Mouse (Mus musculus) forebrain, embryonic 13.5 days (tissue): ENCODE data around the gene Dip2c. TPM values are rescaled to one million over a fixed set of nuclear protein-coding genes. Genes with fewer than 3 reads are reported as not detected.

Source experiments
- ATAC-seq: fragments of 200-750 bp; cut with Nextera tagmentation; 2 replicates; pipeline ENCODE4 v1.8.0; 2017
- H3K27ac ChIP-seq: fragments of 300-500 bp; sonication (generic); 2 replicates; pipeline ENCODE4 v1.5.1; 2015; ENCODE audit warnings: inconsistent platforms, mild to moderate bottlenecking, moderate library complexity
- H3K27me3 ChIP-seq: fragments of 300-500 bp; sonication (generic); 2 replicates; pipeline ENCODE4 v1.6.1; 2015; ENCODE audit warnings: mild to moderate bottlenecking, inconsistent platforms
- H3K36me3 ChIP-seq: fragments of 300-500 bp; sonication (generic); 2 replicates; pipeline ENCODE4 v1.6.1; 2015; ENCODE audit warnings: mild to moderate bottlenecking, inconsistent platforms; ENCODE audit not compliant: poor library complexity, severe bottlenecking
- H3K4me1 ChIP-seq: fragments of 300-500 bp; sonication (generic); 2 replicates; pipeline ENCODE4 v1.6.1; 2015; ENCODE audit warnings: inconsistent platforms
- H3K4me2 ChIP-seq: fragments of 300-500 bp; sonication (generic); 2 replicates; pipeline ENCODE4 v1.6.1; 2015; ENCODE audit warnings: inconsistent platforms, mild to moderate bottlenecking, moderate library complexity
- H3K4me3 ChIP-seq: fragments of 300-500 bp; sonication (generic); 2 replicates; pipeline ENCODE4 v1.5.1; 2015; ENCODE audit warnings: mild to moderate bottlenecking, inconsistent platforms
- H3K9ac ChIP-seq: fragments of 300-500 bp; sonication (generic); 2 replicates; pipeline ENCODE4 v1.6.1; 2015; ENCODE audit warnings: mild to moderate bottlenecking, inconsistent platforms
- H3K9me3 ChIP-seq: fragments of 300-500 bp; sonication (generic); replicated peaks from 2 replicates; pipeline ENCODE4 v1.6.1; 2016; ENCODE audit warnings: inconsistent platforms
- WGBS: fragments of 180-500 bp; shearing (Covaris S2); methylation state at CpG from one replicate; pipeline ENCODE4 v1.1.7; 2015; 5-methylcytosine and 5-hydroxymethylcytosine counted together
- polyA plus RNA-seq: library from polyadenylated mRNA; unstranded; fragments of >200 nt; fragmentation: Nextera tagmentation; extraction: Ambion mirVana; gene quantifications from 2 replicates; pipeline ENCODE4 v1.2.1, GENCODE M21; 2015

The Dip2c gene
- polyA plus RNA-seq, 1 experiment from 2014 or later, result 7.2 TPM

GRCm38 (mm10) chr13:9340293-9340692 lies 64.0 kb downstream of the Dip2c start:
- Histone ChIP-seq H3K4me1 (no peaks in the 10 kb centered on the region), H3K9me3 (no peaks in the 10 kb centered on the region), H3K4me3 (no peak overlapping the region), H3K9ac (no peak overlapping the region), H3K4me2 (no peak overlapping the region), H3K27ac (no peak overlapping the region), H3K27me3 (no peaks in the 10 kb centered on the region), H3K36me3 (no peaks in the 10 kb centered on the region)
- WGBS, result 97% methylated on average over 4 of the region's 4 CpGs
- no peak for ATAC-seq

- no peaks in the 10 kb centered on the region for H3K4me1 ChIP-seq
- no peaks in the 10 kb centered on the region for H3K36me3 ChIP-seq
- H3K9me3 ChIP-seq, result no peaks in the 10 kb centered on the region
- H3K4me3 ChIP-seq, result no peak overlapping the region
- 89% methylated on average over 1 of the region's 1 CpGs for WGBS
- no peak overlapping the region for H3K27ac ChIP-seq
- H3K27me3 ChIP-seq, result no peaks in the 10 kb centered on the region
- no peak for ATAC-seq
- H3K4me2 ChIP-seq, result no peak overlapping the region
- no peak overlapping the region for H3K9ac ChIP-seq
These were observed 66.4 kb downstream of the Dip2c start for GRCm38 (mm10) chr13:9342696-9343095.

GRCm38 (mm10) chr13:9347448-9347847 lies 71.1 kb downstream of the Dip2c start:
- 87% methylated on average over 3 of the region's 3 CpGs for WGBS
- no peak for ATAC-seq

GRCm38 (mm10) chr13:9350670-9351069 lies 74.3 kb downstream of the Dip2c start:
- ATAC-seq, result no peak
- no peak overlapping the region for H3K9ac ChIP-seq
- H3K27me3 ChIP-seq, result no peaks in the 10 kb centered on the region
- H3K36me3 ChIP-seq, result no peaks in the 10 kb centered on the region
- H3K4me2 ChIP-seq, result no peak overlapping the region
- H3K9me3 ChIP-seq, result no peaks in the 10 kb centered on the region
- no peak overlapping the region for H3K27ac ChIP-seq
- H3K4me1 ChIP-seq, result peaks cover 27% of the 10 kb centered on the region
- WGBS, result 77% methylated on average over 2 of the region's 2 CpGs
- no peak overlapping the region for H3K4me3 ChIP-seq

More at GRCm38 (mm10) chr13:9347448-9347847, 71.1 kb downstream of the Dip2c start:
- Histone ChIP-seq H3K9me3 (no peaks in the 10 kb centered on the region), H3K27me3 (no peaks in the 10 kb centered on the region), H3K4me2 (no peak overlapping the region), H3K36me3 (no peaks in the 10 kb centered on the region), H3K27ac (no peak overlapping the region), H3K4me3 (no peak overlapping the region), H3K4me1 (peaks cover 15% of the 10 kb centered on the region), H3K9ac (no peak overlapping the region)

- Histone ChIP-seq H3K4me1 (peaks cover 29% of the 10 kb centered on the region), H3K36me3 (no peaks in the 10 kb centered on the region), H3K27me3 (no peaks in the 10 kb centered on the region), H3K9ac (no peak overlapping the region), H3K27ac (no peak overlapping the region), H3K4me3 (no peak overlapping the region), H3K9me3 (no peaks in the 10 kb centered on the region), H3K4me2 (no peak overlapping the region)
- no peak for ATAC-seq
- whole genome bisulfite sequencing, result 100% methylated on average over 1 of the region's 1 CpGs
These were observed 77.6 kb downstream of the Dip2c start for GRCm38 (mm10) chr13:9353890-9354289.

GRCm38 (mm10) chr13:9355331-9355730 lies 79.0 kb downstream of the Dip2c start:
- Histone ChIP-seq H3K4me1 (peaks cover 18% of the 10 kb centered on the region), H3K9me3 (no peaks in the 10 kb centered on the region), H3K9ac (no peak overlapping the region), H3K4me3 (no peak overlapping the region), H3K27me3 (no peaks in the 10 kb centered on the region), H3K27ac (0 out of 2 replicates have a peak overlapping the region, but pooled peaks have one; percentile 31), H3K36me3 (no peaks in the 10 kb centered on the region), H3K4me2 (no peak overlapping the region)
- WGBS, result 17% methylated on average over 4 of the region's 4 CpGs
- ATAC-seq, result peak; percentile 95

- Histone ChIP-seq H3K9me3 (no peaks in the 10 kb centered on the region), H3K9ac (no peak overlapping the region), H3K27ac (no peak overlapping the region), H3K4me1 (no peaks in the 10 kb centered on the region), H3K27me3 (no peaks in the 10 kb centered on the region), H3K4me2 (no peak overlapping the region), H3K36me3 (no peaks in the 10 kb centered on the region), H3K4me3 (no peak overlapping the region)
- ATAC-seq, result no peak
- WGBS, result 85% methylated on average over 2 of the region's 2 CpGs
These were observed 85.1 kb downstream of the Dip2c start for GRCm38 (mm10) chr13:9361457-9361856.

GRCm38 (mm10) chr13:9371387-9371786 lies 95.1 kb downstream of the Dip2c start:
- ATAC-seq, result no peak
- H3K27ac ChIP-seq, result no peak overlapping the region
- H3K9me3 ChIP-seq, result no peaks in the 10 kb centered on the region
- no peak overlapping the region for H3K4me3 ChIP-seq
- no peak overlapping the region for H3K4me2 ChIP-seq
- H3K36me3 ChIP-seq, result no peaks in the 10 kb centered on the region
- 71% methylated on average over 1 of the region's 1 CpGs for WGBS
- H3K27me3 ChIP-seq, result no peaks in the 10 kb centered on the region
- no peak overlapping the region for H3K9ac ChIP-seq
- no peaks in the 10 kb centered on the region for H3K4me1 ChIP-seq

GRCm38 (mm10) chr13:9377130-9377529 lies 100.8 kb downstream of the Dip2c start:
- Histone ChIP-seq H3K4me2 (no peak overlapping the region), H3K4me1 (no peaks in the 10 kb centered on the region), H3K36me3 (no peaks in the 10 kb centered on the region), H3K27ac (no peak overlapping the region), H3K9me3 (0 out of 2 replicates have a peak, but pooled peaks cover 4% of the 10 kb centered on the region), H3K4me3 (no peak overlapping the region), H3K9ac (no peak overlapping the region), H3K27me3 (no peaks in the 10 kb centered on the region)
- no peak for ATAC-seq
- WGBS, result 70% methylated on average over 2 of the region's 2 CpGs

- no peak overlapping the region for H3K27ac ChIP-seq
- ATAC-seq, result no peak
- WGBS, result 90% methylated on average over 5 of the region's 5 CpGs
- H3K4me2 ChIP-seq, result no peak overlapping the region
- no peaks in the 10 kb centered on the region for H3K4me1 ChIP-seq
- no peak overlapping the region for H3K9ac ChIP-seq
- H3K27me3 ChIP-seq, result no peaks in the 10 kb centered on the region
- H3K4me3 ChIP-seq, result no peak overlapping the region
- 0 out of 2 replicates have a peak, but pooled peaks cover 4% of the 10 kb centered on the region for H3K9me3 ChIP-seq
- no peaks in the 10 kb centered on the region for H3K36me3 ChIP-seq
These were observed 104.5 kb downstream of the Dip2c start for GRCm38 (mm10) chr13:9380740-9381410.

GRCm38 (mm10) chr13:9388017-9388416 lies 111.7 kb downstream of the Dip2c start:
- peaks cover 14% of the 10 kb centered on the region for H3K4me1 ChIP-seq
- no peak overlapping the region for H3K27ac ChIP-seq
- no peak overlapping the region for H3K9ac ChIP-seq
- ATAC-seq, result no peak
- 88% methylated on average over 2 of the region's 2 CpGs for WGBS
- no peak overlapping the region for H3K4me3 ChIP-seq
- H3K4me2 ChIP-seq, result no peak overlapping the region
- H3K27me3 ChIP-seq, result no peaks in the 10 kb centered on the region
- H3K9me3 ChIP-seq, result no peaks in the 10 kb centered on the region; the same call in 1 of the 2 replicates
- no peaks in the 10 kb centered on the region; the same call in 1 of the 2 replicates for H3K36me3 ChIP-seq

- H3K4me1 ChIP-seq, result peaks cover 14% of the 10 kb centered on the region
- no peaks in the 10 kb centered on the region; the same call in 1 of the 2 replicates for H3K9me3 ChIP-seq
- ATAC-seq, result peak; percentile 44
- no peak overlapping the region for H3K27ac ChIP-seq
- H3K4me3 ChIP-seq, result no peak overlapping the region
- H3K4me2 ChIP-seq, result no peak overlapping the region
- 90% methylated on average over 1 of the region's 1 CpGs for WGBS
- H3K9ac ChIP-seq, result no peak overlapping the region
- no peaks in the 10 kb centered on the region for H3K27me3 ChIP-seq
- H3K36me3 ChIP-seq, result no peaks in the 10 kb centered on the region; the same call in 1 of the 2 replicates
These were observed 113.0 kb downstream of the Dip2c start for GRCm38 (mm10) chr13:9389334-9389733.
